Mouse (Mus musculus): ENCODE measurements at regions not wholly inside any gene's neighbourhood (a gene's known extent, or its start where the extent isn't known, plus 50 kb on each side); places are given as distances from the start of the nearest gene placed in this dataset.

DNA sequence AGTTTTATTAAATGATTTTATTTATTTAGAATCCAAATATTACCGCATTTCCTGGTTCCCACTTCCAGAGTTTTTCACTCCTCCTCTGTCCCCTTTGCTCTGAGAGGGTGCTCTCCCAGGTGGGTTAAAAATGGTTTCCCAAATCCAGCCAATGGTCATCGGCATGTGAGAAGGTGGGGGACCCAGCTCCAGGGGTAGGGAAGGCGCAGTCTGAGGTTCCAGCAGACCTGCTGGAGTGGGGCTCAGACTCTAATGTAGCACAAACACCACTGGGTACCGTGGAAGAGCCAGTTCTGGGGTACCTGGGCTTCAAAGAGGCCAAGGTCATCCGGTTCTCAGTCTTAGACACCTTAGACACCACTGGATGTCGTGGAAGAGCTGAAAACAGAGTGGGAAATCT, 875.6 kb downstream of the Fscb start:
- DNase-seq: no peak
- Histone ChIP-seq H3K4me1 (ENCODE audit: control insufficient read depth, insufficient read depth, low read length) (no peaks in the 10 kb centered on the region), H3K4me3 (replicated peaks; ENCODE audit: extremely low read depth, low read depth, low read length) (no peak overlapping the region)
- WGBS: 71% methylated on average over 6 of the region's 6 CpGs
- TF ChIP-seq CTCF (IDR thresholded peaks at IDR 0.05; ENCODE audit: insufficient read depth, low read length) (no peak), POLR2A (IDR thresholded peaks at IDR 0.05; ENCODE audit: borderline replicate concordance, extremely low read depth, low read depth, low read length) (no peak)

DNA sequence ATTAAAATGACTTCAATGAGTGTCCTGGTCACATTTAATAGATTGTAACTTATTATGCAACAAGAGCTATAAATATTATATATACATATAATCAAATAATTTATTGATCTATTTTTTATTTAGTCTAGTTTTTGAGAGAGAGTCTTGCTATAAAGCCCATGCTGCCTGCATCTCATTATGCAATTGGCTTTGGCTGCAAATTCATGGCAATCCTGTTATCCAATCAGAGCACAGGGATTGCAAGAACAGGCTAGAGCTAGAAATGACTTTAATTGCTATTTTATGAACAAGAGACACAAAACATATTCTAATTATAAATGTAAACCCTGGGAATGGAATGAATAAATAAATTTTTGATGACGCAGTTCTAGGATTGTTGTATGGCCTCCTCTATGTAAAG, 919.8 kb downstream of the Fscb start:
- WGBS: 95% methylated on average over 1 of the region's 1 CpGs

DNA sequence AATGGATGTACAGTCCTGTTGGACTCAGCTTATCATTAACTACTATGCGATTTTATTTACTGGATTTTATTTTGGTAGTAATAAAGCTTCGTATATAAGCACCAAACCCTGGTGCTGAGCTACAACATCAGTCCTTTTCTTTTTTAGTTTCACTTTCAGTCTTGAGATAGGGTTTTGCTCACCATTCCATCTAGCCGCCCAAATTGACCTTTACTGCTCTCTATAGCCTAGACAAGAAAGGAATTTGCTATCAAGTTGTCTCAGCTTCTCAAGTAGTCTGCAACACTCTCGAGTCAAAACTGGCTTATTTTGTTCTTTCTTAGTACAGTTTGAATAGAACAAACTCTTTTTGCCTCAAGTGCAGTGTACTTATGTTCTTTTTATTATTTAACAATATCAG, 921.7 kb downstream of the Fscb start:
- H3K4me1 ChIP-seq (ENCODE audit: control insufficient read depth, insufficient read depth, low read length): no peaks in the 10 kb centered on the region
- DNase-seq: no peak
- 35% methylated on average over 4 of the region's 4 CpGs for WGBS
- TF ChIP-seq POLR2A (IDR thresholded peaks at IDR 0.05; ENCODE audit: borderline replicate concordance, extremely low read depth, low read depth, low read length) (no peak), CTCF (IDR thresholded peaks at IDR 0.05; ENCODE audit: insufficient read depth, low read length) (no peak)
- H3K4me3 ChIP-seq (replicated peaks; ENCODE audit: extremely low read depth, low read depth, low read length): peak overlapping the region; percentile 23

More for the DNA sequence above, 919.8 kb downstream of the Fscb start:
- DNase-seq: no peak
- Histone ChIP-seq H3K4me3 (replicated peaks; ENCODE audit: extremely low read depth, low read depth, low read length) (no peak overlapping the region), H3K4me1 (ENCODE audit: control insufficient read depth, insufficient read depth, low read length) (no peaks in the 10 kb centered on the region)
- TF ChIP-seq POLR2A (IDR thresholded peaks at IDR 0.05; ENCODE audit: borderline replicate concordance, extremely low read depth, low read depth, low read length) (no peak), CTCF (IDR thresholded peaks at IDR 0.05; ENCODE audit: insufficient read depth, low read length) (no peak)

DNA sequence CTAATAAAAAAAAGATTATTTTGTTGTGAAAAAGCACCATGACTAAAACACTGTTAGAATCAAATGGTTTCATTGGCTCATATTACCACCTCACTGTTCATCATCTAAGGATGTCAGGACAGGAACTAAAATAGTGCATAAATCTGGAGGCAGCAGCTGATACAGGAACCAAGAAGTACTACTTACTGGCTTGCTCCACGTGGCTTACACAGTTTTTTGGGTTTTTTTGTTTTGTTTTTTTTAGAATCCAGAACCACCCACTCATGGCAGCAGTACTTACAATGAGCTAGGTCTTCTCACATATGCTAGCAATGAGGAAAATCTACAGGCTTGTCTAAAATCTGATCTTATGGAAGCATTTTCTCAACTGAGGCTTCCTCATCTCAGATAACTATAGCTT, 940.4 kb downstream of the Fscb start:
- DNase-seq: no peak
- H3K4me1 ChIP-seq (ENCODE audit: control insufficient read depth, insufficient read depth, low read length): no peaks in the 10 kb centered on the region
- TF ChIP-seq CTCF (IDR thresholded peaks at IDR 0.05; ENCODE audit: insufficient read depth, low read length): no peak
- no peak for TF ChIP-seq POLR2A (IDR thresholded peaks at IDR 0.05; ENCODE audit: borderline replicate concordance, extremely low read depth, low read depth, low read length)
- no peak overlapping the region for H3K4me3 ChIP-seq (replicated peaks; ENCODE audit: extremely low read depth, low read depth, low read length)
- WGBS: 30% methylated on average over 1 of the region's 1 CpGs

DNA sequence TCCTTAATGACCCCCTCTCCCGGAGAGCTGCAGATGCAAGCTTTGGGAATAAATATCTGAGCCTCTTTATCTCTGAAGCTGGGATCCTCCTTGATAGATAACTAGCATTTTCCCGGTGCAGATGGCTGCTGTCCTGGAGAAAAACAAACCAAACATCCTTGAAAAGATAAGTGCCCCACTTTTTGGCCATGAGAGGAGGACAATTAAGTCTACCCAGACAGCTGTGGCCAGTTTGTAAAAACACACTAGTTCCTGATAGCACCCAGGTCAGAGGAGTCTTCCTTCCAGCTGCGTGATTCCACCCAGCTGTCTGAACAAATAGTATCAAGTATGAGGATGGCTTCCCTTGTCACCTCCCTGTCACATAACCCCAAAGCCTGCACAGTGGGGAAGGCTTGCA, 970.7 kb downstream of the Fscb start:
- H3K4me3 ChIP-seq (replicated peaks; ENCODE audit: extremely low read depth, low read depth, low read length): no peak overlapping the region
- TF ChIP-seq POLR2A (IDR thresholded peaks at IDR 0.05; ENCODE audit: borderline replicate concordance, extremely low read depth, low read depth, low read length): no peak
- TF ChIP-seq CTCF (IDR thresholded peaks at IDR 0.05; ENCODE audit: insufficient read depth, low read length): no peak
- 19% methylated on average over 3 of the region's 3 CpGs for WGBS
- no peak for DNase-seq
- H3K4me1 ChIP-seq (ENCODE audit: control insufficient read depth, insufficient read depth, low read length): no peaks in the 10 kb centered on the region

DNA sequence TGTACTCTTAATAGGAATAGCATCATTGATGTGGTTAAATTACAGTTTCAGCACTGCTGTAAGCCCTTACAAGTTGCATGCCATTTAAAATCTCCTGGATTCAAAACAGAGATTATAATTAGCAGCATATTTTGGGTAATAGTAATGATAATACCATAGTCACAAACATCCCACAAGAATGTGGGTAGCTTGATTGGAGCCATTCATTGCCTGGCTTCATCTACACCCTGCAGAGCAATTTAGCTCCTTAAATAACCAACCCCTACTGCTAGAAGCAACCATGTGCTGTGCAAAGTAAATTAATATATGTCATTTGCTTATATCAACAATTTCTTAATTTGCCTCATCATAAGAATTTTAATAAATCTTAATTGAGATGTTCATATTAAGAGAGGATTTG, 984.1 kb downstream of the Fscb start:
- no peak for TF ChIP-seq CTCF (IDR thresholded peaks at IDR 0.05; ENCODE audit: insufficient read depth, low read length)
- no peak for TF ChIP-seq POLR2A (IDR thresholded peaks at IDR 0.05; ENCODE audit: borderline replicate concordance, extremely low read depth, low read depth, low read length)
- Histone ChIP-seq H3K4me1 (ENCODE audit: control insufficient read depth, insufficient read depth, low read length) (no peaks in the 10 kb centered on the region), H3K4me3 (replicated peaks; ENCODE audit: extremely low read depth, low read depth, low read length) (no peak overlapping the region)
- no peak for DNase-seq

DNA sequence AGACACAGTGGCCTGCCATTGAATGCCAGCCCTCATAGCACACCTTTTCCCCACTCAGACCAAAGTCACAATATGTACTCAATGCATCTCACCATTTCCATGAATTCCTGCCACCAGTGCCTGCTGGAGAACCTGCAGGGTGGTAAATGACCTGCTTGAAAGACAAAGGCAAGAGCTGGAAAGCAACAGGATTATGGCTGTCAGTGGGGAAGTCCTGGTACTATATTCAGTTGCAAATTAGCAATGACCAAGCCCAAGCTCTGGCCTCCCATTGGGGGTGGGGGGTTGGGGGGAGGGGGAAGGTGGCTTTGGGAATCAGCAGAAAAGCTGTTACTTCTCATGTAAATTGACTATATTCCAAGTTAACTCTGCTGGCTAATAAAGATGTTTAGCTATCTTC, 990.4 kb downstream of the Fscb start:
- Histone ChIP-seq H3K4me1 (ENCODE audit: control insufficient read depth, insufficient read depth, low read length) (no peaks in the 10 kb centered on the region), H3K4me3 (replicated peaks; ENCODE audit: extremely low read depth, low read depth, low read length) (no peak overlapping the region)
- TF ChIP-seq CTCF (IDR thresholded peaks at IDR 0.05; ENCODE audit: insufficient read depth, low read length): no peak
- DNase-seq: no peak

DNA sequence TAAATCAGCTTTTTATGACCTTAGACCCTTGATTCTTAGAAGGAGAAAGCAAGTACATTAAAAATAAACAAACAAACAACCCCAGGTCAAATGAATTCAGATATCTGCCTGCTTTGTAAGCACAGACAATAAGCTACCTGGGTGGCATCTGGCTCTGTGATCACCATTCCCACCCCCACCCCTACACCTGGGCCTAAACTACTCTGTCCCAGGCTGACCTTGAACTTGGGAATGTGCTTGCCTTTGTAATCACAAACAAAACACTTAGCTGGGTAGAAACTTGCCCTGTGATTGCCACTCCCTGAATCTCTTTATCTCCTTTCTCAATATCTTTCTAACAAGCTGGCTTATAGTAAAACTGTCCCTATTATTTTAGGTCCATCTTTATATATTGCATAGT, 1005.6 kb downstream of the Fscb start:
- Histone ChIP-seq H3K4me1 (ENCODE audit: control insufficient read depth, insufficient read depth, low read length) (no peaks in the 10 kb centered on the region), H3K4me3 (replicated peaks; ENCODE audit: extremely low read depth, low read depth, low read length) (no peak overlapping the region)
- no peak for DNase-seq
- TF ChIP-seq CTCF (IDR thresholded peaks at IDR 0.05; ENCODE audit: insufficient read depth, low read length) (no peak), POLR2A (IDR thresholded peaks at IDR 0.05; ENCODE audit: borderline replicate concordance, extremely low read depth, low read depth, low read length) (no peak)
